ENCODE assay signal across 20 mouse cellular contexts in genomic region chr10:118902625-118903024, GRCm38 (mm10). TPM values are rescaled to one million over a fixed set of nuclear protein-coding genes. Genes with fewer than 3 reads are reported as not detected.
DNase-seq lines count a peak whose midpoint lies in the region; ATAC-seq and TF ChIP-seq lines count a peak whose summit lies in the region.
"Had no signal": no experiment of that assay in that cellular context is flagged by ENCODE, and none has a peak within 500 bp of the region (broad histone marks: within the 10 kb centered on the region; RNA-seq: fewer than 3 reads in every experiment).

No protein-coding gene starts in this region.

- intact Hi-C loops in left cerebral cortex, postnatal 14 days (cut with DNase I) = no loop called here

- no peaks in the 10 kb centered on the region for H3K4me1 ChIP-seq in hindbrain, postnatal 0 days (ENCODE audit: insufficient read depth, low read length)
- H3K4me1 ChIP-seq: kidney, embryonic 15.5 days; liver, embryonic 15.5 days; midbrain, embryonic 10.5 days had no signal

- no peak overlapping the region for H3K9ac ChIP-seq in hindbrain, postnatal 0 days (replicated peaks; ENCODE audit: low read length)
- H3K9ac ChIP-seq: kidney, embryonic 15.5 days; limb, embryonic 13.5 days; liver, embryonic 15.5 days had no signal

- WGBS in hindbrain, postnatal 0 days = 59% methylated on average over 10 of the region's 10 CpGs

- ATAC-seq in hindbrain, postnatal 0 days = no peak
- no peak for ATAC-seq in megakaryocyte-erythroid progenitor cell, adult 5-6 weeks (replicated peaks; ENCODE audit: low FRiP score, low TSS enrichment, poor library complexity, severe bottlenecking)

- no peaks in the 10 kb centered on the region for H3K9me3 ChIP-seq in hindbrain, postnatal 0 days (ENCODE audit: low read length)
- H3K9me3 ChIP-seq: kidney, embryonic 15.5 days; limb, embryonic 13.5 days; liver, embryonic 15.5 days; midbrain, embryonic 10.5 days had no signal

- H3K4me2 ChIP-seq in hindbrain, postnatal 0 days (ENCODE audit: low read depth, low read length) = no peak overlapping the region
- H3K4me2 ChIP-seq: kidney, embryonic 15.5 days; limb, embryonic 13.5 days; liver, embryonic 15.5 days had no signal

- H3K27me3 ChIP-seq in hindbrain, postnatal 0 days (ENCODE audit: insufficient read depth, low read length) = no peaks in the 10 kb centered on the region
- H3K27me3 ChIP-seq: CH12.LX; kidney, embryonic 15.5 days; limb, embryonic 13.5 days; liver, embryonic 15.5 days had no signal

- no peak for TF ChIP-seq CTCF in hindbrain, postnatal 0 days (IDR thresholded peaks at IDR 0.05; ENCODE audit: low read depth)

- H3K4me3 ChIP-seq in hindbrain, postnatal 0 days (ENCODE audit: low read length) = no peak overlapping the region
- H3K4me3 ChIP-seq: kidney, embryonic 15.5 days; limb, embryonic 13.5 days; liver, embryonic 15.5 days; midbrain, embryonic 10.5 days had no signal

- no peaks in the 10 kb centered on the region for H3K36me3 ChIP-seq in hindbrain, postnatal 0 days (ENCODE audit: insufficient read depth, low read length)
- H3K36me3 ChIP-seq: kidney, embryonic 15.5 days; limb, embryonic 13.5 days; liver, embryonic 15.5 days; midbrain, embryonic 10.5 days had no signal

- H3K27ac ChIP-seq in hindbrain, postnatal 0 days = no peak overlapping the region
- H3K27ac ChIP-seq: kidney, embryonic 15.5 days; limb, embryonic 13.5 days; liver, embryonic 15.5 days; midbrain, embryonic 10.5 days had no signal

- peak; percentile 16 to 32 for DNase-seq in cerebellum, postnatal 14 days
- no peak for DNase-seq in cerebellum, postnatal 36 days
- peak; percentile 18 to 28 for DNase-seq in left cerebral cortex, postnatal 14 days (ENCODE audit: low spot score in 2 of 2)
- DNase-seq in left cerebral cortex, adult 11 months (ENCODE audit: low spot score) = no peak
- DNase-seq in hindbrain, postnatal 0 days (ENCODE audit: low spot score) = peak; percentile 33
- peak; percentile 13 to 19 for DNase-seq in layer of hippocampus, postnatal 36 days
- no peak for DNase-seq in urinary bladder, adult 18-20 months (ENCODE audit: low spot score in 2 of 2)
- DNase-seq: adrenal gland, postnatal 10 days; cerebellum, postnatal 25 days; gastrocnemius, postnatal 10 days; heart, postnatal 10 days; lung, postnatal 14 days; right cerebral cortex, postnatal 4 days; thymus, adult 2 months had no signal

RNA-seq across cellular contexts. Expression of gene Dyrk2, which starts 32.6 kb away (rescaled TPM):
- 10 to 100 TPM; 71.5 to 73.7 TPM for total RNA-seq in left cerebral cortex, postnatal 14 days (2021)
- total RNA-seq in hindbrain, postnatal 0 days (2014; rRNA removed) = 30.8 and 52.7 TPM in 2 replicates
- 7.7 and 8.0 TPM in 2 replicates for polyA plus RNA-seq in hindbrain, postnatal 0 days (2015; fragmentation: Nextera tagmentation; extraction: Ambion mirVana)
- 10 to 100 TPM; 52.6 to 53.9 TPM for total RNA-seq in layer of hippocampus, postnatal 36 days (2021)
- total RNA-seq in megakaryocyte-erythroid progenitor cell, adult 5-6 weeks (2014; fragmentation: Nextera tagmentation) = 11.1 and 16.6 TPM in 2 replicates
- total RNA-seq in megakaryocyte-erythroid progenitor cell, adult 5-6 weeks (2017) = 11.5 and 11.7 TPM in 2 replicates

Comparison
In these comparisons a context has a peak if more than half of its experiments do, and no peak if none do; other contexts are left out.
1. DNase-seq: peak in cerebellum, postnatal 14 days (2 of 2), left cerebral cortex, postnatal 14 days (2 of 2), hindbrain, postnatal 0 days (single experiment) and layer of hippocampus, postnatal 36 days (2 of 2); none in cerebellum, postnatal 36 days (0 of 2), left cerebral cortex, adult 11 months (single experiment) and urinary bladder, adult 18-20 months (0 of 2).